Mouse (Mus musculus): Measurements from ENCODE around the gene Copz2. TPM values are rescaled to one million over a fixed set of nuclear protein-coding genes. Genes with fewer than 3 reads are reported as not detected.
"Not testable (repeated sequence)": the region's sequence is repeated elsewhere in the genome, so short reads cannot be mapped to it uniquely, and the experiment has no call there.

The Copz2 gene
- 115 and 117 TPM in 2 replicates for polyA plus RNA-seq (2015; fragmentation: Nextera tagmentation; extraction: Ambion mirVana)

GRCm38 (mm10) chr11:96849681-96850467 is at the start of gene Copz2:
Gene Copz2 (plus strand): TSS chr11:96849870.
- Histone ChIP-seq H3K9me3 (ENCODE audit: low read length) (no peaks in the 10 kb centered on the region), H3K36me3 (ENCODE audit: insufficient read depth, low read length) (no peaks in the 10 kb centered on the region; the same call in 1 of the 2 replicates), H3K9ac (replicated peaks; ENCODE audit: low read length) (peak within 1 kb of the TSS; percentile 82), H3K4me1 (ENCODE audit: insufficient read depth, low read length) (peaks cover 13% of the 10 kb centered on the region), H3K4me2 (replicated peaks; ENCODE audit: low read depth, low read length) (peak within 1 kb of the TSS; percentile 65), H3K4me3 (ENCODE audit: low read length) (peak within 1 kb of the TSS; percentile 52), H3K27ac (ENCODE audit: low read length) (peak within 1 kb of the TSS; percentile 27; the same call in 1 of the 2 replicates), H3K27me3 (ENCODE audit: insufficient read depth, low read length) (no peaks in the 10 kb centered on the region)
- under 1% methylated on average over 54 of the region's 60 CpGs for WGBS
- peak; percentile 88 for ATAC-seq (ENCODE audit: low FRiP score, low TSS enrichment)

- H3K9ac ChIP-seq (replicated peaks; ENCODE audit: low read length) = no peak overlapping the region
- H3K9me3 ChIP-seq (ENCODE audit: low read length) = no peaks in the 10 kb centered on the region
- no peak for ATAC-seq (ENCODE audit: low FRiP score, low TSS enrichment)
- H3K4me3 ChIP-seq (ENCODE audit: low read length) = no peak overlapping the region
- no peaks in the 10 kb centered on the region for H3K27me3 ChIP-seq (ENCODE audit: insufficient read depth, low read length)
- H3K27ac ChIP-seq (ENCODE audit: low read length) = no peak overlapping the region
- 95% methylated on average over 5 of the region's 5 CpGs for WGBS
- H3K4me1 ChIP-seq (ENCODE audit: insufficient read depth, low read length) = no peaks in the 10 kb centered on the region
- no peak overlapping the region for H3K4me2 ChIP-seq (replicated peaks; ENCODE audit: low read depth, low read length)
- peaks cover 80% of the 10 kb centered on the region for H3K36me3 ChIP-seq (ENCODE audit: insufficient read depth, low read length)
Observed at GRCm38 (mm10) chr11:96805606-96806005, 44.1 kb upstream of the Copz2 start.

- Histone ChIP-seq H3K36me3 (ENCODE audit: insufficient read depth, low read length) (peaks cover 83% of the 10 kb centered on the region), H3K27me3 (ENCODE audit: insufficient read depth, low read length) (no peaks in the 10 kb centered on the region), H3K4me3 (ENCODE audit: low read length) (no peak overlapping the region), H3K27ac (ENCODE audit: low read length) (no peak overlapping the region), H3K4me2 (replicated peaks; ENCODE audit: low read depth, low read length) (no peak overlapping the region), H3K9me3 (ENCODE audit: low read length) (no peaks in the 10 kb centered on the region), H3K9ac (replicated peaks; ENCODE audit: low read length) (no peak overlapping the region), H3K4me1 (ENCODE audit: insufficient read depth, low read length) (no peaks in the 10 kb centered on the region)
- no peak for ATAC-seq (ENCODE audit: low FRiP score, low TSS enrichment)
- 68% methylated on average over 1 of the region's 1 CpGs for WGBS
Observed at GRCm38 (mm10) chr11:96808066-96808465, 41.6 kb upstream of the Copz2 start.

GRCm38 (mm10) chr11:96809562-96810235 is 40.0 kb upstream of the Copz2 start:
- WGBS = 87% methylated on average over 6 of the region's 6 CpGs
- ATAC-seq (ENCODE audit: low FRiP score, low TSS enrichment) = no peak

GRCm38 (mm10) chr11:96811188-96811587 is 38.5 kb upstream of the Copz2 start:
- 88% methylated on average over 1 of the region's 1 CpGs for WGBS
- ATAC-seq (ENCODE audit: low FRiP score, low TSS enrichment); H3K27ac ChIP-seq (ENCODE audit: low read length); H3K27me3 ChIP-seq (ENCODE audit: insufficient read depth, low read length); H3K4me3 ChIP-seq (ENCODE audit: low read length); H3K4me2 ChIP-seq (replicated peaks; ENCODE audit: low read depth, low read length); H3K9me3 ChIP-seq (ENCODE audit: low read length); H3K9ac ChIP-seq (replicated peaks; ENCODE audit: low read length); H3K4me1 ChIP-seq (ENCODE audit: insufficient read depth, low read length): not testable (repeated sequence)
- H3K36me3 ChIP-seq (ENCODE audit: insufficient read depth, low read length) = peaks cover 76% of the 10 kb centered on the region

More at GRCm38 (mm10) chr11:96809562-96810235, 40.0 kb upstream of the Copz2 start:
- H3K4me3 ChIP-seq (ENCODE audit: low read length) = no peak overlapping the region
- no peaks in the 10 kb centered on the region for H3K4me1 ChIP-seq (ENCODE audit: insufficient read depth, low read length)
- H3K9ac ChIP-seq (replicated peaks; ENCODE audit: low read length) = no peak overlapping the region
- no peak overlapping the region for H3K4me2 ChIP-seq (replicated peaks; ENCODE audit: low read depth, low read length)
- no peak overlapping the region for H3K27ac ChIP-seq (ENCODE audit: low read length)
- H3K36me3 ChIP-seq (ENCODE audit: insufficient read depth, low read length) = peaks cover 78% of the 10 kb centered on the region
- H3K9me3 ChIP-seq (ENCODE audit: low read length) = no peaks in the 10 kb centered on the region
- H3K27me3 ChIP-seq (ENCODE audit: insufficient read depth, low read length) = no peaks in the 10 kb centered on the region

- no peaks in the 10 kb centered on the region for H3K27me3 ChIP-seq (ENCODE audit: insufficient read depth, low read length)
- ATAC-seq (ENCODE audit: low FRiP score, low TSS enrichment) = no peak
- H3K9ac ChIP-seq (replicated peaks; ENCODE audit: low read length) = no peak overlapping the region
- H3K4me3 ChIP-seq (ENCODE audit: low read length) = no peak overlapping the region
- no peaks in the 10 kb centered on the region for H3K4me1 ChIP-seq (ENCODE audit: insufficient read depth, low read length)
- H3K27ac ChIP-seq (ENCODE audit: low read length) = no peak overlapping the region
- 67% methylated on average over 4 of the region's 4 CpGs for WGBS
- H3K9me3 ChIP-seq (ENCODE audit: low read length) = no peaks in the 10 kb centered on the region
- H3K4me2 ChIP-seq (replicated peaks; ENCODE audit: low read depth, low read length) = no peak overlapping the region
- peaks cover 86% of the 10 kb centered on the region for H3K36me3 ChIP-seq (ENCODE audit: insufficient read depth, low read length)
Observed at GRCm38 (mm10) chr11:96813455-96813854, 36.2 kb upstream of the Copz2 start.

GRCm38 (mm10) chr11:96813920-96814319 is 35.8 kb upstream of the Copz2 start:
- 86% methylated on average over 5 of the region's 5 CpGs for WGBS
- Histone ChIP-seq H3K36me3 (ENCODE audit: insufficient read depth, low read length) (peaks cover 86% of the 10 kb centered on the region), H3K9me3 (ENCODE audit: low read length) (no peaks in the 10 kb centered on the region), H3K4me2 (replicated peaks; ENCODE audit: low read depth, low read length) (no peak overlapping the region), H3K9ac (replicated peaks; ENCODE audit: low read length) (no peak overlapping the region), H3K27ac (ENCODE audit: low read length) (no peak overlapping the region), H3K4me1 (ENCODE audit: insufficient read depth, low read length) (no peaks in the 10 kb centered on the region), H3K4me3 (ENCODE audit: low read length) (no peak overlapping the region), H3K27me3 (ENCODE audit: insufficient read depth, low read length) (no peaks in the 10 kb centered on the region)
- ATAC-seq (ENCODE audit: low FRiP score, low TSS enrichment) = no peak

- ATAC-seq (ENCODE audit: low FRiP score, low TSS enrichment) = no peak
- Histone ChIP-seq H3K27me3 (ENCODE audit: insufficient read depth, low read length) (no peaks in the 10 kb centered on the region), H3K4me3 (ENCODE audit: low read length) (no peak overlapping the region), H3K4me1 (ENCODE audit: insufficient read depth, low read length) (no peaks in the 10 kb centered on the region), H3K9me3 (ENCODE audit: low read length) (no peaks in the 10 kb centered on the region), H3K4me2 (replicated peaks; ENCODE audit: low read depth, low read length) (no peak overlapping the region), H3K9ac (replicated peaks; ENCODE audit: low read length) (no peak overlapping the region), H3K27ac (ENCODE audit: low read length) (no peak overlapping the region), H3K36me3 (ENCODE audit: insufficient read depth, low read length) (peaks cover 85% of the 10 kb centered on the region)
- 82% methylated on average over 2 of the region's 2 CpGs for whole genome bisulfite sequencing
Observed at GRCm38 (mm10) chr11:96814443-96814842, 35.2 kb upstream of the Copz2 start.

- 96% methylated on average over 2 of the region's 2 CpGs for WGBS
- H3K27ac ChIP-seq (ENCODE audit: low read length) = no peak overlapping the region
- H3K4me3 ChIP-seq (ENCODE audit: low read length) = no peak overlapping the region
- H3K36me3 ChIP-seq (ENCODE audit: insufficient read depth, low read length) = peaks cover 86% of the 10 kb centered on the region
- no peaks in the 10 kb centered on the region for H3K27me3 ChIP-seq (ENCODE audit: insufficient read depth, low read length)
- H3K4me1 ChIP-seq (ENCODE audit: insufficient read depth, low read length) = no peaks in the 10 kb centered on the region
- no peak for ATAC-seq (ENCODE audit: low FRiP score, low TSS enrichment)
- no peak overlapping the region for H3K9ac ChIP-seq (replicated peaks; ENCODE audit: low read length)
- H3K4me2 ChIP-seq (replicated peaks; ENCODE audit: low read depth, low read length) = no peak overlapping the region
- H3K9me3 ChIP-seq (ENCODE audit: low read length) = no peaks in the 10 kb centered on the region
Observed at GRCm38 (mm10) chr11:96815895-96816294, 33.8 kb upstream of the Copz2 start.

- ATAC-seq (ENCODE audit: low FRiP score, low TSS enrichment) = no peak
- no peak overlapping the region for H3K27ac ChIP-seq (ENCODE audit: low read length)
- no peaks in the 10 kb centered on the region for H3K9me3 ChIP-seq (ENCODE audit: low read length)
- peaks cover 86% of the 10 kb centered on the region for H3K36me3 ChIP-seq (ENCODE audit: insufficient read depth, low read length)
- H3K4me1 ChIP-seq (ENCODE audit: insufficient read depth, low read length) = no peaks in the 10 kb centered on the region
- H3K4me2 ChIP-seq (replicated peaks; ENCODE audit: low read depth, low read length) = no peak overlapping the region
- H3K9ac ChIP-seq (replicated peaks; ENCODE audit: low read length) = no peak overlapping the region
- no peak overlapping the region for H3K4me3 ChIP-seq (ENCODE audit: low read length)
- no peaks in the 10 kb centered on the region for H3K27me3 ChIP-seq (ENCODE audit: insufficient read depth, low read length)
- 90% methylated on average over 1 of the region's 1 CpGs for WGBS
Observed at GRCm38 (mm10) chr11:96816494-96816893, 33.2 kb upstream of the Copz2 start.
